In the genomic region with DNA sequence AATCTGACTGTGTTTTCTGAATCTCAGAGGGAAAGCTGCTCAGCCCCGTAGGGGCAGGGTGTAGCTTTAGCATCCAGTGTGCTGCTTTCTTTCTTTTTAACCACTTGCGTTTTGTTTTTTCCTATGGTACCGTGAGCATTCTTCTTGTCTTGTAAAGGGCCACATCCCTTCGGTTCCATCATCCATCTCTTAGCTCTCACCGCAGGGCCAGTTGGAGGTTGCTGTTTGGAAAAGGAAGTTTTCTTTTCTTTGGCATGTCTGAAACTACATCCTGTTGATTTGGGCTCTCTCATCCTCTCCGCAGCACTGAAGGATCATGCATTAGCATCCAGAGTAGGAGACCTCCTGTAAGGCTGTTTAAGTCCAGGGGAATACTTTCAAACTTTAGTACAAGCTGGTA, we compare ENCODE assay signal across 26 mouse cellular contexts. TPM values are rescaled to one million over a fixed set of nuclear protein-coding genes. Genes with fewer than 3 reads are reported as not detected.
DNase-seq lines count a peak whose midpoint lies in the region; ATAC-seq lines count a peak whose summit lies in the region.
"Had no signal": no experiment of that assay in that cellular context is flagged by ENCODE, and none has a peak within 500 bp of the region (broad histone marks: within the 10 kb centered on the region; RNA-seq: fewer than 3 reads in every experiment).

No protein-coding gene starts in this region.

- no peaks in the 10 kb centered on the region for H3K36me3 ChIP-seq in hindbrain, embryonic 10.5 days
- no peaks in the 10 kb centered on the region for H3K36me3 ChIP-seq in hindbrain, embryonic 12.5 days
- no peaks in the 10 kb centered on the region for H3K36me3 ChIP-seq in midbrain, embryonic 14.5 days (ENCODE audit: control insufficient read depth, insufficient read depth, low read length)
- H3K36me3 ChIP-seq in midbrain, embryonic 16.5 days (ENCODE audit: control insufficient read depth, insufficient read depth, low read length), result no peaks in the 10 kb centered on the region
- H3K36me3 ChIP-seq: embryonic facial prominence, embryonic 13.5 days; limb, embryonic 12.5 days; midbrain, embryonic 10.5 days; neural tube, embryonic 15.5 days had no signal

- H3K27me3 ChIP-seq in hindbrain, embryonic 10.5 days (ENCODE audit: insufficient read depth, poor library complexity, severe bottlenecking), result no peaks in the 10 kb centered on the region
- no peaks in the 10 kb centered on the region for H3K27me3 ChIP-seq in hindbrain, embryonic 12.5 days
- no peaks in the 10 kb centered on the region for H3K27me3 ChIP-seq in midbrain, embryonic 14.5 days (ENCODE audit: control insufficient read depth, insufficient read depth, low read length)
- H3K27me3 ChIP-seq in midbrain, embryonic 16.5 days (ENCODE audit: control insufficient read depth, insufficient read depth, low read depth, low read length), result no peaks in the 10 kb centered on the region
- H3K27me3 ChIP-seq: embryonic facial prominence, embryonic 13.5 days; limb, embryonic 12.5 days; neural tube, embryonic 15.5 days had no signal

- no peak overlapping the region for H3K4me3 ChIP-seq in hindbrain, embryonic 10.5 days
- no peak overlapping the region for H3K4me3 ChIP-seq in hindbrain, embryonic 12.5 days
- H3K4me3 ChIP-seq in midbrain, embryonic 14.5 days (replicated peaks; ENCODE audit: low read depth, low read length), result no peak overlapping the region
- no peak overlapping the region for H3K4me3 ChIP-seq in midbrain, embryonic 16.5 days (ENCODE audit: low read depth, low read length)
- H3K4me3 ChIP-seq: embryonic facial prominence, embryonic 13.5 days; limb, embryonic 12.5 days; midbrain, embryonic 10.5 days; neural tube, embryonic 15.5 days had no signal

- H3K4me2 ChIP-seq in hindbrain, embryonic 12.5 days (replicated peaks), result no peak overlapping the region
- no peak overlapping the region for H3K4me2 ChIP-seq in midbrain, embryonic 14.5 days (ENCODE audit: low read length)
- no peak overlapping the region for H3K4me2 ChIP-seq in midbrain, embryonic 16.5 days (ENCODE audit: low read length)
- H3K4me2 ChIP-seq: embryonic facial prominence, embryonic 13.5 days; hindbrain, embryonic 14.5 days; limb, embryonic 12.5 days; liver, embryonic 11.5 days; neural tube, embryonic 15.5 days had no signal

- peak; percentile 29 for DNase-seq in embryo, embryonic 10 days (ENCODE audit: low spot score)
- DNase-seq in embryo, embryonic 10.5 days (ENCODE audit: low spot score), result no peak
- DNase-seq in hindbrain, embryonic 10.5 days (ENCODE audit: low spot score), result peak; percentile 16
- DNase-seq in midbrain, embryonic 14.5 days, result peak; percentile 4
- DNase-seq in spleen, postnatal 14 days (ENCODE audit: low spot score in 2 of 2), result no peak
- DNase-seq: adrenal gland, postnatal 14 days; cerebellum, adult 9-10 months; gastrocnemius, postnatal 25 days; heart, postnatal 14 days; layer of hippocampus, postnatal 36 days; liver, postnatal 0 days; right cerebral cortex, adult 18-20 months; thymus, adult 18-20 months; thymus, postnatal 36 days had no signal

- H3K9ac ChIP-seq in hindbrain, embryonic 12.5 days, result no peak overlapping the region
- H3K9ac ChIP-seq in midbrain, embryonic 14.5 days (replicated peaks; ENCODE audit: low read length), result no peak overlapping the region
- H3K9ac ChIP-seq in midbrain, embryonic 16.5 days (ENCODE audit: low read depth, low read length), result no peak overlapping the region
- H3K9ac ChIP-seq: embryonic facial prominence, embryonic 13.5 days; hindbrain, embryonic 14.5 days; limb, embryonic 12.5 days; liver, postnatal 0 days; neural tube, embryonic 15.5 days had no signal

- 50% methylated on average over 6 of the region's 6 CpGs for WGBS in hindbrain, embryonic 10.5 days
- WGBS in hindbrain, embryonic 12.5 days, result 45% methylated on average over 6 of the region's 6 CpGs
- WGBS in midbrain, embryonic 14.5 days, result 64% methylated on average over 6 of the region's 6 CpGs
- WGBS in midbrain, embryonic 16.5 days, result 49% methylated on average over 6 of the region's 6 CpGs

- no peak overlapping the region for H3K27ac ChIP-seq in hindbrain, embryonic 10.5 days
- no peak overlapping the region for H3K27ac ChIP-seq in hindbrain, embryonic 12.5 days
- H3K27ac ChIP-seq in midbrain, embryonic 14.5 days (replicated peaks; ENCODE audit: low read depth, low read length), result no peak overlapping the region
- H3K27ac ChIP-seq in midbrain, embryonic 16.5 days (ENCODE audit: low read length), result no peak overlapping the region
- H3K27ac ChIP-seq: embryonic facial prominence, embryonic 13.5 days; hindbrain, embryonic 14.5 days; limb, embryonic 12.5 days; macrophage; midbrain, embryonic 10.5 days; neural tube, embryonic 15.5 days had no signal

- no peaks in the 10 kb centered on the region for H3K9me3 ChIP-seq in hindbrain, embryonic 10.5 days
- H3K9me3 ChIP-seq in hindbrain, embryonic 12.5 days (replicated peaks), result no peaks in the 10 kb centered on the region
- no peaks in the 10 kb centered on the region for H3K9me3 ChIP-seq in midbrain, embryonic 14.5 days (ENCODE audit: control insufficient read depth, low read length)
- no peaks in the 10 kb centered on the region for H3K9me3 ChIP-seq in midbrain, embryonic 16.5 days (replicated peaks; ENCODE audit: control insufficient read depth, low read length, poor library complexity, severe bottlenecking)
- H3K9me3 ChIP-seq: embryonic facial prominence, embryonic 13.5 days; limb, embryonic 12.5 days; midbrain, embryonic 10.5 days; neural tube, embryonic 15.5 days had no signal

- ATAC-seq in hindbrain, embryonic 12.5 days (ENCODE audit: low FRiP score), result no peak
- no peak for ATAC-seq in midbrain, embryonic 14.5 days (ENCODE audit: low FRiP score, low TSS enrichment)
- ATAC-seq in midbrain, embryonic 16.5 days, result no peak
- ATAC-seq: forebrain, embryonic 16.5 days; inflammation-experienced regulatory T-cells, adult 6 months; liver, postnatal 0 days; lung, postnatal 0 days had no signal

- H3K4me1 ChIP-seq in hindbrain, embryonic 10.5 days (replicated peaks), result no peaks in the 10 kb centered on the region
- H3K4me1 ChIP-seq in hindbrain, embryonic 12.5 days, result no peaks in the 10 kb centered on the region
- no peaks in the 10 kb centered on the region for H3K4me1 ChIP-seq in midbrain, embryonic 14.5 days (ENCODE audit: control insufficient read depth, insufficient read depth, low read length)
- H3K4me1 ChIP-seq in midbrain, embryonic 16.5 days (ENCODE audit: control insufficient read depth, insufficient read depth, low read length), result no peaks in the 10 kb centered on the region
- H3K4me1 ChIP-seq: limb, embryonic 12.5 days; midbrain, embryonic 10.5 days; neural tube, embryonic 15.5 days had no signal

RNA-seq across cellular contexts. Expression of a gene that starts 25.1 kb away (rescaled TPM):
- 5.4 and 6.0 TPM in 2 replicates for polyA plus RNA-seq in hindbrain, embryonic 10.5 days (2016; fragmentation: Nextera tagmentation; extraction: Ambion mirVana)
- 6.0 and 6.2 TPM in 2 replicates for polyA plus RNA-seq in hindbrain, embryonic 12.5 days (2016; fragmentation: Nextera tagmentation; extraction: Ambion mirVana)
- 8.1 and 10.7 TPM in 2 replicates for polyA plus RNA-seq in midbrain, embryonic 14.5 days (2014; fragmentation: Nextera tagmentation; extraction: Ambion mirVana)
- 9.4 and 10.8 TPM in 2 replicates for polyA plus RNA-seq in midbrain, embryonic 16.5 days (2015; fragmentation: Nextera tagmentation; extraction: Ambion mirVana)

RNA-seq across cellular contexts. Expression of a gene that starts 25.4 kb away (rescaled TPM):
- polyA plus RNA-seq in hindbrain, embryonic 10.5 days (2016; fragmentation: Nextera tagmentation; extraction: Ambion mirVana), result not detected in 2 replicates
- polyA plus RNA-seq in hindbrain, embryonic 12.5 days (2016; fragmentation: Nextera tagmentation; extraction: Ambion mirVana), result 0.36 and 3.5 TPM in 2 replicates
- polyA plus RNA-seq in midbrain, embryonic 14.5 days (2014; fragmentation: Nextera tagmentation; extraction: Ambion mirVana), result not detected in 2 replicates
- not detected in 2 replicates for polyA plus RNA-seq in midbrain, embryonic 16.5 days (2015; fragmentation: Nextera tagmentation; extraction: Ambion mirVana)
- polyA plus RNA-seq: forebrain, embryonic 16.5 days; hindbrain, embryonic 14.5 days; inflammation-experienced regulatory T-cells, adult 6 months; macrophage; midbrain, embryonic 10.5 days had no signal

Comparison
In these comparisons a context has a peak if more than half of its experiments do, and no peak if none do; other contexts are left out.
1. DNase-seq: peak in embryo, embryonic 10 days (single experiment), hindbrain, embryonic 10.5 days (single experiment) and midbrain, embryonic 14.5 days (single experiment); none in embryo, embryonic 10.5 days (single experiment) and spleen, postnatal 14 days (0 of 2).